In the genomic region with DNA sequence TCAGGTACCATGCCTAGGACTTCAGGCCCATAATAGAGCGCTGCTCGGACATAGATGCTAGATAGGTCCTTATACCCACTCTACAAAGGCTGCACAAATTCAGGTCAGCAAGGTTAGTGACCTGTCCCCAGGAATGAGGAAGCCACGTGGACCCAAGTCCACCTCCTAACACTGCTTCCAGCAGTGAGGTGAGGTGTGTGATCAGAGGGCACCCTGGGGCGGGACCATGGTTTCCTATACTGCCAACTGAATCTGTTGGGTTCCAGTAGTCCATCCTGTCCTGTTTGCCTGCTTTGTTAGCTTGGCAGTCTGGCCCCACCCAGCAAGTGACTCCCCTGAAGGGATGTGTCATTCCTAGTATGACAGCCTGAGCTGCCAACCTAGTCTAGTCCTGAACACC, we compare ENCODE assay signal across 29 mouse cellular contexts. TPM values are rescaled to one million over a fixed set of nuclear protein-coding genes. Genes with fewer than 3 reads are reported as not detected.
DNase-seq lines count a peak whose midpoint lies in the region; ATAC-seq and TF ChIP-seq lines count a peak whose summit lies in the region.
"Had no signal": no experiment of that assay in that cellular context is flagged by ENCODE, and none has a peak within 500 bp of the region (broad histone marks: within the 10 kb centered on the region; RNA-seq: fewer than 3 reads in every experiment).

No protein-coding gene starts in this region.

- TF ChIP-seq CTCF in gastrocnemius, adult 2 months (IDR thresholded peaks at IDR 0.05) = no peak

- peaks cover 9% of the 10 kb centered on the region; the same call in 1 of the 2 replicates for H3K36me3 ChIP-seq in liver, embryonic 15.5 days (replicated peaks)
- H3K36me3 ChIP-seq: hindbrain, embryonic 13.5 days; midbrain, embryonic 15.5 days had no signal

- H3K9ac ChIP-seq in liver, embryonic 15.5 days = no peak overlapping the region
- H3K9ac ChIP-seq: forebrain, postnatal 0 days; heart, embryonic 15.5 days; hindbrain, embryonic 13.5 days; midbrain, embryonic 15.5 days; stomach, embryonic 15.5 days had no signal

- no peak overlapping the region for H3K4me3 ChIP-seq in gastrocnemius, adult 2 months
- H3K4me3 ChIP-seq in brown adipose tissue, adult 24 weeks (ENCODE audit: insufficient read depth, low read depth, low read length) = peak overlapping the region; percentile 36
- H3K4me3 ChIP-seq in liver, embryonic 15.5 days (replicated peaks) = no peak overlapping the region
- H3K4me3 ChIP-seq: heart, embryonic 15.5 days; hindbrain, embryonic 13.5 days; midbrain, embryonic 15.5 days; stomach, embryonic 15.5 days had no signal

- intact Hi-C loops in gastrocnemius, adult 2 months (cut with DNase I) = no loop called here

- H3K27me3 ChIP-seq in liver, embryonic 15.5 days = peaks cover 23% of the 10 kb centered on the region
- H3K27me3 ChIP-seq: heart, embryonic 15.5 days; stomach, embryonic 15.5 days had no signal

- WGBS in liver, embryonic 15.5 days (ENCODE audit: insufficient replicate concordance) = 63% methylated on average over 4 of the region's 4 CpGs

- no peak overlapping the region for H3K27ac ChIP-seq in gastrocnemius, adult 2 months
- H3K27ac ChIP-seq in brown adipose tissue, adult 24 weeks (replicated peaks; ENCODE audit: low read depth, low read length) = no peak overlapping the region; the same call in 1 of the 2 replicates
- peak overlapping the region; percentile 79 for H3K27ac ChIP-seq in liver, embryonic 15.5 days (replicated peaks)
- H3K27ac ChIP-seq: heart, embryonic 15.5 days; hindbrain, embryonic 13.5 days; midbrain, embryonic 15.5 days; stomach, embryonic 15.5 days had no signal

- H3K9me3 ChIP-seq in liver, embryonic 15.5 days (replicated peaks) = no peaks in the 10 kb centered on the region
- H3K9me3 ChIP-seq: heart, embryonic 15.5 days; hindbrain, embryonic 13.5 days; midbrain, embryonic 15.5 days; stomach, embryonic 15.5 days had no signal

- peak; percentile 23 for ATAC-seq in liver, embryonic 15.5 days (ENCODE audit: insufficient read depth)
- ATAC-seq: forebrain, postnatal 0 days; midbrain, embryonic 15.5 days had no signal

- no peaks in the 10 kb centered on the region for H3K4me1 ChIP-seq in brown adipose tissue, adult 24 weeks (ENCODE audit: control insufficient read depth, insufficient read depth, insufficient read length, low read length)
- H3K4me1 ChIP-seq in liver, embryonic 15.5 days (replicated peaks) = peaks cover 68% of the 10 kb centered on the region

- H3K4me2 ChIP-seq in liver, embryonic 15.5 days = peak overlapping the region; percentile 32
- H3K4me2 ChIP-seq: heart, embryonic 15.5 days; hindbrain, embryonic 13.5 days; midbrain, embryonic 15.5 days; stomach, embryonic 15.5 days had no signal

- DNase-seq in gastrocnemius, adult 2 months = peak; percentile 15
- DNase-seq in gastrocnemius, postnatal 10 days = no peak
- peak; percentile 72 for DNase-seq in kidney, adult 9 months
- no peak for DNase-seq in kidney, postnatal 14 days
- DNase-seq in cerebellum, adult 11 months = no peak
- no peak for DNase-seq in layer of hippocampus, postnatal 10 days (ENCODE audit: low spot score in 2 of 2)
- DNase-seq: adrenal gland, postnatal 36 days; cerebellum, adult 18-20 months; cerebellum, postnatal 14 days; forebrain, postnatal 0 days; gastrocnemius, postnatal 36 days; heart, postnatal 36 days; lung, adult 2 months; lung, postnatal 36 days; thymus, adult 18-20 months; thymus, postnatal 36 days had no signal

RNA-seq across cellular contexts. Expression of gene Agpat2, which starts 4.3 kb away (rescaled TPM):
- 1 to 10 TPM; 2.8 to 7.3 TPM for total RNA-seq in gastrocnemius, adult 2 months (2021)
- 1 to 10 TPM; 9.3 to 9.4 TPM for total RNA-seq in gastrocnemius, postnatal 10 days (2021)
- polyA plus RNA-seq in brown adipose tissue, adult 24 weeks (2012; ENCODE audit: insufficient read depth, insufficient read length, missing spikeins) = 2,029 and 2,407 TPM in 2 replicates
- polyA plus RNA-seq in liver, embryonic 15.5 days (2015; fragmentation: Nextera tagmentation; extraction: Ambion mirVana) = 55.6 and 63.7 TPM in 2 replicates
- total RNA-seq in layer of hippocampus, postnatal 10 days (2021) = 1 to 10 TPM; 2.1 to 2.5 TPM

RNA-seq across cellular contexts. Expression of gene Gm20532, which starts 13.5 kb away (rescaled TPM):
- not detected for total RNA-seq in gastrocnemius, adult 2 months (2021)
- total RNA-seq in gastrocnemius, postnatal 10 days (2021) = under 1 TPM in 1 of 2 experiments, not detected in 1; 0.40 TPM
- not detected in 2 replicates for polyA plus RNA-seq in brown adipose tissue, adult 24 weeks (2012; ENCODE audit: insufficient read depth, insufficient read length, missing spikeins)
- not detected in 2 replicates for polyA plus RNA-seq in liver, embryonic 15.5 days (2015; fragmentation: Nextera tagmentation; extraction: Ambion mirVana)
- not detected for total RNA-seq in layer of hippocampus, postnatal 10 days (2021)
- total RNA-seq: adrenal gland, postnatal 36 days; forebrain, postnatal 0 days; gastrocnemius, postnatal 36 days; heart, adult 8-10 months; heart, postnatal 36 days; layer of hippocampus, postnatal 14 days; left cerebral cortex, postnatal 10 days had no signal
- polyA plus RNA-seq: embryonic facial prominence, embryonic 11.5 days; forebrain, embryonic 11.5 days; forebrain, postnatal 0 days; heart, embryonic 15.5 days; hindbrain, embryonic 13.5 days; limb, embryonic 11.5 days; lung, adult 2 months; midbrain, embryonic 15.5 days; neural tube, embryonic 14.5 days; stomach, embryonic 15.5 days had no signal

RNA-seq across cellular contexts. Expression of gene Egfl7, which starts 20.2 kb away (rescaled TPM):
- total RNA-seq in gastrocnemius, adult 2 months (2021) = 10 to 100 TPM; 34.4 to 53.7 TPM
- total RNA-seq in gastrocnemius, postnatal 10 days (2021) = 100 to 1,000 TPM; 104 to 147 TPM
- polyA plus RNA-seq in brown adipose tissue, adult 24 weeks (2012; ENCODE audit: insufficient read depth, insufficient read length, missing spikeins) = 75.5 and 80.4 TPM in 2 replicates
- 55.1 and 64.6 TPM in 2 replicates for polyA plus RNA-seq in liver, embryonic 15.5 days (2015; fragmentation: Nextera tagmentation; extraction: Ambion mirVana)
- 100 to 1,000 TPM in 1 of 2 experiments, 10 to 100 TPM in 1; 82.2 to 102 TPM for total RNA-seq in layer of hippocampus, postnatal 10 days (2021)

RNA-seq across cellular contexts. Expression of gene Fam69b, which starts 28.3 kb away (rescaled TPM):
- 1 to 10 TPM; 1.0 to 2.3 TPM for total RNA-seq in gastrocnemius, adult 2 months (2021)
- total RNA-seq in gastrocnemius, postnatal 10 days (2021) = 1 to 10 TPM; 2.9 to 3.4 TPM
- 24.4 and 49.4 TPM in 2 replicates for polyA plus RNA-seq in brown adipose tissue, adult 24 weeks (2012; ENCODE audit: insufficient read depth, insufficient read length, missing spikeins)
- 1.2 and 1.7 TPM in 2 replicates for polyA plus RNA-seq in liver, embryonic 15.5 days (2015; fragmentation: Nextera tagmentation; extraction: Ambion mirVana)
- 10 to 100 TPM; 75.0 to 82.7 TPM for total RNA-seq in layer of hippocampus, postnatal 10 days (2021)

Comparison
In these comparisons a context has a peak if more than half of its experiments do, and no peak if none do; other contexts are left out.
1. DNase-seq: peak in gastrocnemius, adult 2 months (single experiment) and kidney, adult 9 months (single experiment); none in gastrocnemius, postnatal 10 days (single experiment), kidney, postnatal 14 days (single experiment), cerebellum, adult 11 months (single experiment) and layer of hippocampus, postnatal 10 days (0 of 2).